Mouse (Mus musculus) CH12.LX (cell line): Measurements from ENCODE around the gene Iqschfp. TPM values are rescaled to one million over a fixed set of nuclear protein-coding genes. Genes with fewer than 3 reads are reported as not detected.

ENCODE experiments used
- DNase-seq: peaks from one replicate; pipeline ENCODE4 v3.0.0-alpha.2; 2013; ENCODE audit errors: extremely low read depth
- H3K27ac ChIP-seq: 2 replicates; pipeline ENCODE4 v1.5.1; 2012; ENCODE audit warnings: low read depth, mild to moderate bottlenecking, control low read depth, moderate library complexity; ENCODE audit not compliant: insufficient read depth
- H3K27me3 ChIP-seq: replicated peaks from 2 replicates; pipeline ENCODE3; 2012; ENCODE audit warnings: inconsistent platforms
- H3K36me3 ChIP-seq, 2 experiments: replicated peaks in 1 of 2; 2 replicates each; pipeline versions ENCODE3 to v1.6.1; 2012; ENCODE audit warnings: inconsistent platforms in 1 of 2, low read length in 1 of 2, mild to moderate bottlenecking in 1 of 2, mixed read lengths in 1 of 2, moderate library complexity in 1 of 2; ENCODE audit not compliant: control insufficient read depth in 1 of 2, insufficient read depth in 1 of 2
- H3K4me1 ChIP-seq, 2 experiments: 2 replicates each; pipeline ENCODE4 v1.6.1; 2012; ENCODE audit warnings: inconsistent platforms in 1 of 2, moderate library complexity in 1 of 2; ENCODE audit not compliant: insufficient read depth in 2 of 2, control insufficient read depth in 1 of 2
- H3K4me2 ChIP-seq: 2 replicates; pipeline ENCODE4 v1.6.1; 2012; ENCODE audit warnings: low read depth, mild to moderate bottlenecking, control low read depth; ENCODE audit not compliant: poor library complexity, insufficient read depth, severe bottlenecking
- H3K4me3 ChIP-seq, 3 experiments: fragments of 150-350 bp in 1 of 3; sonication (generic) in 1 of 3; replicated peaks in 1 of 3; 2 replicates each; pipeline versions ENCODE3 to v1.5.1; 2011 to 2012; ENCODE audit warnings: low read depth in 2 of 3, low read length in 2 of 3, mild to moderate bottlenecking in 2 of 3, moderate library complexity in 2 of 3, control low read depth in 1 of 3, improper control_type of control experiment in 1 of 3, inconsistent platforms in 1 of 3, mixed read lengths in 1 of 3; ENCODE audit not compliant: poor library complexity in 1 of 3
- H3K79me2 ChIP-seq: replicated peaks from 2 replicates; pipeline ENCODE4 v1.6.1; 2012; ENCODE audit warnings: mild to moderate bottlenecking, moderate library complexity; ENCODE audit not compliant: control insufficient read depth, poor library complexity, insufficient read depth, severe bottlenecking; ENCODE audit errors: extremely low read depth
- H3K9ac ChIP-seq: 2 replicates; pipeline ENCODE4 v1.6.1; 2012; ENCODE audit warnings: low read depth, mild to moderate bottlenecking, control low read depth, moderate library complexity; ENCODE audit not compliant: insufficient read depth
- H3K9me3 ChIP-seq: replicated peaks from 2 replicates; pipeline ENCODE3; 2012; ENCODE audit warnings: low read length, inconsistent platforms, mixed read lengths
- CHD1 ChIP-seq: IDR thresholded peaks from 2 replicates; pipeline ENCODE4 v1.6.1; 2012; ENCODE audit warnings: low read depth, low read length, improper control_type of control experiment, inconsistent platforms
- CHD2 ChIP-seq: IDR thresholded peaks from 2 replicates; pipeline ENCODE4 v1.6.1; 2011; ENCODE audit warnings: low read length, improper control_type of control experiment
- CTCF ChIP-seq, 2 experiments: IDR thresholded peaks in 1 of 2; conservative IDR thresholded peaks in 1 of 2; 2 replicates each; pipeline ENCODE4 v1.5.1; 2011 to 2012; ENCODE audit warnings: low read depth in 2 of 2, low read length in 2 of 2, improper control_type of control experiment in 1 of 2, inconsistent platforms in 1 of 2, mild to moderate bottlenecking in 1 of 2, moderate library complexity in 1 of 2
- EP300 ChIP-seq: IDR thresholded peaks from 2 replicates; pipeline ENCODE4 v1.6.1; 2011; ENCODE audit warnings: low read length, improper control_type of control experiment
- ETS1 ChIP-seq: conservative IDR thresholded peaks from 2 replicates; pipeline ENCODE4 v1.6.1; 2012; ENCODE audit warnings: low read depth, mild to moderate bottlenecking, inconsistent platforms, low read length, improper control_type of control experiment, moderate library complexity
- GABPA ChIP-seq: IDR thresholded peaks from 2 replicates; pipeline ENCODE4 v1.6.1; 2012; ENCODE audit warnings: low read depth, low read length, improper control_type of control experiment, inconsistent platforms; ENCODE audit not compliant: insufficient replicate concordance
- JUND ChIP-seq: conservative IDR thresholded peaks from 2 replicates; pipeline ENCODE4 v1.6.1; 2011; ENCODE audit warnings: low read depth, low read length, improper control_type of control experiment
- MAX ChIP-seq: IDR thresholded peaks from 2 replicates; pipeline ENCODE4 v1.6.1; 2011; ENCODE audit warnings: low read length, improper control_type of control experiment
- MAZ ChIP-seq: IDR thresholded peaks from 2 replicates; pipeline ENCODE4 v1.6.1; 2012; ENCODE audit warnings: low read depth, mild to moderate bottlenecking, inconsistent platforms, low read length, improper control_type of control experiment, moderate library complexity
- MEF2A ChIP-seq: IDR thresholded peaks from 2 replicates; pipeline ENCODE4 v1.6.1; 2014; ENCODE audit warnings: low read depth, mild to moderate bottlenecking, inconsistent platforms, low read length, improper control_type of control experiment, borderline replicate concordance
- MXI1 ChIP-seq: IDR thresholded peaks from 2 replicates; pipeline ENCODE4 v1.6.1; 2011; ENCODE audit warnings: mild to moderate bottlenecking, low read depth, low read length, improper control_type of control experiment
- NELFE ChIP-seq: IDR thresholded peaks from 2 replicates; pipeline ENCODE4 v1.6.1; 2011; ENCODE audit warnings: low read depth, low read length, improper control_type of control experiment
- PAX5 ChIP-seq: IDR thresholded peaks from 2 replicates; pipeline ENCODE4 v1.6.1; 2012; ENCODE audit warnings: low read length, inconsistent platforms, mixed read lengths
- POLR2A ChIP-seq: IDR thresholded peaks from 2 replicates; pipeline ENCODE4 v1.6.1; 2011; ENCODE audit warnings: low read depth, mild to moderate bottlenecking, improper control_type of control experiment, low read length
- POLR2AphosphoS2 ChIP-seq: IDR thresholded peaks from 2 replicates; pipeline ENCODE4 v1.6.1; 2011; ENCODE audit warnings: low read depth, low read length, improper control_type of control experiment
- SIN3A ChIP-seq: IDR thresholded peaks from 2 replicates; pipeline ENCODE4 v1.6.1; 2012; ENCODE audit warnings: low read length, improper control_type of control experiment, inconsistent platforms
- USF1 ChIP-seq: IDR thresholded peaks from 2 replicates; pipeline ENCODE4 v1.6.1; 2014; ENCODE audit warnings: low read depth, mild to moderate bottlenecking, inconsistent platforms, low read length, improper control_type of control experiment
- USF2 ChIP-seq: conservative IDR thresholded peaks from 2 replicates; pipeline ENCODE4 v1.6.1; 2011; ENCODE audit warnings: low read depth, low read length, improper control_type of control experiment
- ZC3H11A ChIP-seq: IDR thresholded peaks from 2 replicates; pipeline ENCODE4 v1.6.1; 2012; ENCODE audit warnings: low read depth, mild to moderate bottlenecking, inconsistent platforms, low read length, improper control_type of control experiment
- ZKSCAN1 ChIP-seq: IDR thresholded peaks from 2 replicates; pipeline ENCODE4 v1.6.1; 2012; ENCODE audit warnings: low read depth, inconsistent platforms, low read length, improper control_type of control experiment, borderline replicate concordance
- ZNF384 ChIP-seq: IDR thresholded peaks from 2 replicates; pipeline ENCODE4 v1.6.1; 2012; ENCODE audit warnings: low read depth, low read length, improper control_type of control experiment, inconsistent platforms
- dilution Hi-C: fragments of 300-500 bp; cut with MboI; formaldehyde crosslinking; loops from 2 replicates; pipeline ENCODE4 v1.14.3; 2020; ENCODE audit warnings: low sequenced_read_pairs; ENCODE audit not compliant: extremely low pct_unique_long_range_greater_than_20kb, extremely low pct_ligation_motif_present
- in situ Hi-C: fragments of 300-500 bp; cut with MboI; formaldehyde crosslinking; loops from 3 replicates; pipeline ENCODE4 v1.14.3; 2019; ENCODE audit warnings: low sequenced_read_pairs, low pct_ligation_motif_present, low pct_unique_long_range_greater_than_20kb, mixed read lengths
- polyA plus RNA-seq: library from polyadenylated mRNA; unstranded; fragments of >175 nt; gene quantifications from 2 replicates; pipeline ENCODE4 v1.2.1, GENCODE M21; 2012; ENCODE audit warnings: low read depth; ENCODE audit not compliant: insufficient read length
- total RNA-seq, 2 experiments: library from RNA; depleted of rRNA; stranded (reverse); fragments of 300-350 nt in 1 of 2; fragments of >200 nt in 1 of 2; gene quantifications; 2 replicates each; pipeline ENCODE4 v1.2.3; 2012 to 2014

The Iqschfp gene
- total and polyA plus RNA-seq, 3 experiments: 0.13 to 0.25 TPM; not detected in 1

- Histone ChIP-seq H3K79me2 (no peaks in the 10 kb centered on the region), H3K9ac (no peak overlapping the region), H3K27ac (no peak overlapping the region), H3K27me3 (no peaks in the 10 kb centered on the region), H3K9me3 (no peaks in the 10 kb centered on the region), H3K4me3 (no peak overlapping the region), H3K36me3 (no peaks in the 10 kb centered on the region), H3K4me1 (no peaks in the 10 kb centered on the region), H3K4me2 (no peak overlapping the region)
- peak; percentile 55 for TF ChIP-seq ZNF384
- no peak for TF ChIP-seq GABPA
- dilution Hi-C loops (no loop called here), in situ Hi-C loops (no loop called here)
- no peak for DNase-seq
Measured at GRCm38 (mm10) chr3:68484561-68484960, 592.5 kb downstream of the Iqschfp start.

GRCm38 (mm10) chr3:68487621-68488020 lies 595.6 kb downstream of the Iqschfp start:
- Histone ChIP-seq H3K9ac (no peak overlapping the region), H3K9me3 (no peaks in the 10 kb centered on the region), H3K4me2 (no peak overlapping the region), H3K4me1 (peaks cover 0 to 9% of the 10 kb centered on the region in 2 experiments; a peak in 2 of 4 replicates), H3K36me3 (no peaks in the 10 kb centered on the region), H3K27ac (no peak overlapping the region), H3K27me3 (no peaks in the 10 kb centered on the region), H3K79me2 (no peaks in the 10 kb centered on the region), H3K4me3 (no peak overlapping the region)
- TF ChIP-seq POLR2AphosphoS2: no peak
- TF ChIP-seq ZNF384: no peak
- TF ChIP-seq ZC3H11A: no peak
- TF ChIP-seq SIN3A: no peak
- TF ChIP-seq CHD1: no peak
- no peak for TF ChIP-seq JUND
- in situ Hi-C loops (no loop called here), dilution Hi-C loops (no loop called here)
- DNase-seq: no peak

DNA sequence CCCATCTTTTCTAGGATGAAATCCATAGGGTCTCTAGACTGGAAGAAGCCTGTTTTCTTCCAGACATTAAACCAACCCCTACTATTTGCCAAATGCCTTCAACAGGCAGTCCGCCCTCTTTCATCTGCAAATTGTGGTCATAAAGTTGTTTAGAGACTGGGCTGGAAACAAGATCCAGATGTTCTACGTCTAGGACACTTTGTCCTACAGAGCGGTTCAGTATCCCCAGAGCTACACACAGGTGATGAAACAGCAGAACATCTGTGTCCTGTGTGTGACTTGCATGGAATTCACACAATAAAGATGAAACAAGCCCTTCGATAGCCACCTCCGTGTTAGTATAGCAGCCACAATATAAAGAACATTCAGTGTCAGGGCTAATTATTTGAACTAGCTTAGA lies 596.3 kb downstream of the Iqschfp start:
- no peaks in the 10 kb centered on the region for H3K27me3 ChIP-seq
- H3K9me3 ChIP-seq: no peaks in the 10 kb centered on the region
- no peak overlapping the region for H3K4me3 ChIP-seq
- H3K9ac ChIP-seq: no peak overlapping the region
- H3K4me1 ChIP-seq: peaks cover 0 to 9% of the 10 kb centered on the region in 2 experiments; a peak in 2 of 4 replicates
- H3K36me3 ChIP-seq: no peaks in the 10 kb centered on the region
- H3K4me2 ChIP-seq: no peak overlapping the region
- no peak for DNase-seq
- H3K27ac ChIP-seq: no peak overlapping the region
- in situ Hi-C loops (no loop called here), dilution Hi-C loops (no loop called here)
- TF ChIP-seq CTCF (conservative IDR thresholded peaks at IDR 0.05 in 1 of 2, IDR thresholded peaks at IDR 0.05 in 1 of 2; ENCODE audit: low read depth in 2 of 2, low read length in 2 of 2): no peak
- TF ChIP-seq GABPA: no peak
- TF ChIP-seq MAZ: no peak
- no peak for TF ChIP-seq USF2
- TF ChIP-seq USF1: no peak
- TF ChIP-seq MXI1: no peak
- TF ChIP-seq MEF2A: no peak
- TF ChIP-seq ZNF384: no peak
- no peak for TF ChIP-seq JUND
- TF ChIP-seq ZKSCAN1: no peak
- TF ChIP-seq NELFE: no peak
- TF ChIP-seq CHD2: no peak
- TF ChIP-seq POLR2A: no peak
- TF ChIP-seq EP300: no peak
- no peak for TF ChIP-seq ETS1
- no peak for TF ChIP-seq PAX5
- TF ChIP-seq MAX: no peak
- H3K79me2 ChIP-seq: no peaks in the 10 kb centered on the region
